Mouse (Mus musculus) neural tube, embryonic 10.5 days (tissue): ENCODE measurements at regions not wholly inside any gene's neighbourhood (a gene's known extent, or its start where the extent isn't known, plus 50 kb on each side); places are given as distances from the start of the nearest gene placed in this dataset.

Experiments
- DNase-seq: peaks from one replicate; pipeline ENCODE4 v3.0.0-alpha.2; 2017; ENCODE audit warnings: low spot score; ENCODE audit errors: extremely low spot score

DNA sequence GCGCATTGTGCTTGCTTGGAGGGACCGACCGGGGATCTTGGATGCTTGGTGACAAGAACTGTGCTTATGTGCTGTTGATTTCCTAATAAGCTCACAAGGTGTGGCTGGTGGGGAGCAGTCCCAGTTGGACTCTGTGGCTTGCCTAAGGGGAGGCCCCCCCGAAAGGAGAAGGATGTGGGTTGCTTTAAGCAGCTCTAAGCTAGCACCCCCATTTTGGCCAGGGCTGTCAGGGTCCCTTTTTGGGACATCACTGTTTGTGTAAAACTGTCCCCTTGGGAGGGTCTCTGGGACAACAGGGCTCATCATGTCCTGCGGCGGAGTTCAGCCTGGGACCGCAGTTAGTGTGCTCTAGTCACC, 51.4 kb upstream of the Eef2kmt start:
- DNase-seq, result no peak

GRCm38 (mm10) chr16:5306588-5307248, 50.9 kb upstream of the Eef2kmt start:
- peak; percentile 99 for DNase-seq
